Mouse (Mus musculus) stomach, postnatal 0 days (tissue): ENCODE data around the gene Ptov1. TPM values are rescaled to one million over a fixed set of nuclear protein-coding genes. Genes with fewer than 3 reads are reported as not detected.
A peak's percentile ranks its signal among the peaks of the same experiment; 100 is the strongest.

ENCODE experiments used
- ATAC-seq: fragments of 200-750 bp; cut with Nextera tagmentation; 2 replicates; pipeline ENCODE4 v1.8.0; 2017; ENCODE audit not compliant: low FRiP score, low TSS enrichment
- DNase-seq: peaks from one replicate; pipeline ENCODE4 v3.0.0-alpha.2; 2016; ENCODE audit warnings: low spot score
- H3K27ac ChIP-seq: fragments of 300-500 bp; sonication (generic); replicated peaks from 2 replicates; pipeline ENCODE4 v1.5.1; 2014; ENCODE audit warnings: mild to moderate bottlenecking, control low read depth
- H3K27me3 ChIP-seq: fragments of 300-500 bp; sonication (generic); 2 replicates; pipeline ENCODE4 v1.6.1; 2014; ENCODE audit warnings: low read length; ENCODE audit not compliant: control insufficient read depth, insufficient read depth
- H3K36me3 ChIP-seq: fragments of 300-500 bp; sonication (generic); 2 replicates; pipeline ENCODE4 v1.6.1; 2014; ENCODE audit warnings: low read length, mixed read lengths; ENCODE audit not compliant: control insufficient read depth, insufficient read depth
- H3K4me1 ChIP-seq: fragments of 300-500 bp; sonication (generic); replicated peaks from 2 replicates; pipeline ENCODE4 v1.6.1; 2014; ENCODE audit warnings: antibody characterized with exemption; ENCODE audit not compliant: control insufficient read depth, insufficient read depth
- H3K4me2 ChIP-seq: fragments of 300-500 bp; sonication (generic); replicated peaks from 2 replicates; pipeline ENCODE4 v1.6.1; 2014; ENCODE audit warnings: low read depth, mild to moderate bottlenecking, control low read depth, moderate library complexity
- H3K4me3 ChIP-seq: fragments of 300-500 bp; sonication (generic); 2 replicates; pipeline ENCODE4 v1.5.1; 2014; ENCODE audit warnings: low read depth, low read length, control low read depth
- H3K9ac ChIP-seq: fragments of 300-500 bp; sonication (generic); 2 replicates; pipeline ENCODE4 v1.6.1; 2014; ENCODE audit warnings: mild to moderate bottlenecking, low read length, control low read depth, mixed read lengths
- H3K9me3 ChIP-seq: fragments of 300-500 bp; sonication (generic); 2 replicates; pipeline ENCODE4 v1.6.1; 2016; ENCODE audit warnings: low read length; ENCODE audit not compliant: control insufficient read depth
- CTCF ChIP-seq: IDR thresholded peaks from 2 replicates; pipeline ENCODE4 v1.5.1; 2016; ENCODE audit warnings: antibody characterized with exemption, low read depth, mild to moderate bottlenecking, moderate library complexity
- EP300 ChIP-seq: optimal IDR thresholded peaks from 2 replicates; pipeline ENCODE3; 2016; ENCODE audit warnings: antibody characterized with exemption
- WGBS: fragments of 180-500 bp; shearing (Covaris S2); extraction: QIAGEN DNeasy Blood & Tissue Kit; methylation state at CpG from one replicate; pipeline ENCODE4 v1.1.7; 2014; 5-methylcytosine and 5-hydroxymethylcytosine counted together
- polyA plus RNA-seq: library from polyadenylated mRNA; unstranded; fragments of >200 nt; fragmentation: Nextera tagmentation; extraction: Ambion mirVana; gene quantifications from 2 replicates; pipeline ENCODE4 v1.2.1, GENCODE M21; 2015

Ptov1 gene
- polyA plus RNA-seq, 1 experiment from 2014 or later, result 159 TPM

GRCm38 (mm10) chr7:44870614-44871013, 1.0 kb upstream of the Ptov1 start:
- peak overlapping the region; percentile 99; the same call in 1 of the 2 replicates for H3K9ac ChIP-seq
- no peak for ATAC-seq
- TF ChIP-seq EP300 (no peak), CTCF (no peak)
- H3K36me3 ChIP-seq, result no peaks in the 10 kb centered on the region
- no peaks in the 10 kb centered on the region for H3K9me3 ChIP-seq
- H3K27ac ChIP-seq, result peak overlapping the region; percentile 100
- WGBS, result 70% methylated on average over 6 of the region's 6 CpGs
- peak overlapping the region; percentile 98; the same call in 1 of the 2 replicates for H3K4me3 ChIP-seq
- DNase-seq, result no peak
- H3K4me2 ChIP-seq, result peak overlapping the region; percentile 75
- peaks cover 18% of the 10 kb centered on the region for H3K4me1 ChIP-seq
- H3K27me3 ChIP-seq, result no peaks in the 10 kb centered on the region

DNA sequence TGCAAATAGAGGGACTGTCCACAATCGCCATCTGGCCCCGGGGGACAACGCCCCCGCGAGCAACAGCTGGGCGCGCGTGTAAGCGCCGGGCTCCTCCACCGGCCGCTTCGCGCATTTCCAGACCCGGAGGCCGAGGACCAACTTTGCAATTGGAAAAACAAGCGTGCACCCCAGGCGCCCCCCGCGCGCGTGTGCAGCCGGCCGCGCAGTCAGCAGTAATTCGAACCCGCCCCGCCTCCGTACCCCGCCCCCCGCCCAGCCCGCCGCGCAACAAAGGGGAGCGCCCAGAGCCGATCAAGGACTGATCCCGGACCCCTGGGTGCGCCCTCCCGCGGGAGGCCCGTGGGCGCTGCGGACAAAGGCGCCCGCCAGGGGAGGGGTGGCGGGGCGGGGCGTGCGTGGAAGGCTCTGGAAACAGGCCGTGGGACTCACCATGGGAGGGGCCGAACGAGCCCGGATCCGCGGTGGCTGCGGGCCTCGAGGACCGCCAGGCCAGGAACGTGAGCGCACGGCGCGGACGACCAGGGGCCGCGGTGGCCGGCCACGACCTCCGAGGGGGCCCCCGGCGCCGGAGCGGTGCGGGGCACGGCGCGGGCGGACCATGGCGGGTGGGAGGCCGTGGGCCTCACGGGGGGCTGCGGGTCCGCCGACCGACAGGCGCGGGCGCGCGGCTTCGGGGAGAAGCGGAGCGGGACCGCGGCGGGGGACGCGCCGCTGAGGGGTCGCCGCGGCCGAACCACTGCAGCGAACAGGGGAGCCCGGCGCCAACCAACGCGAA, 480 bp downstream of the Ptov1 start:
- TF ChIP-seq EP300 (no peak), CTCF (peak; percentile 38; the same call in 1 of the 2 replicates)
- Histone ChIP-seq H3K4me2 (peak overlapping the region; percentile 75), H3K4me1 (peaks cover 23% of the 10 kb centered on the region), H3K27me3 (no peaks in the 10 kb centered on the region), H3K9me3 (no peaks in the 10 kb centered on the region), H3K27ac (peak overlapping the region; percentile 100), H3K4me3 (peak overlapping the region; percentile 98), H3K36me3 (peaks cover 6% of the 10 kb centered on the region), H3K9ac (peak overlapping the region; percentile 99)
- DNase-seq, result peak; percentile 88
- peak; percentile 17 for ATAC-seq
- under 1% methylated on average over 89 of the region's 108 CpGs for WGBS

DNA sequence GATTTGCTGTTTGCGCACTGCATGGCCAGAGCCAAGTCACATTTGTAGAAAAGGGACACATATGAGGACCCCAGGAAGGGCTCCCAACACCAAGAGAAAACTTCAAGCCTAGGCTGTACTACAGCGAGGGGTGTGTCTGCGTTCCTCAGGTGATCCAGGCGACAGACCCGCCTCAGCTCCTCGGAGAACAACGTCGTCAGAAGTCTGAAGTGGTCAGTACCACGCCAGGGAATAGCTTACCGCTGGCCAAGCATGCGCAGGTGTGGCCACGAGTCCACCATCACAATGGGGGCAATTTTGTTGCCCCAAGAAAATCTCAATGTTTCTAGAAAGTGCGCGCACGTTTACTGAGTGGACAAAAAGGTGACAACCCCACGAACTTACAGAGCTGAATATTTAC, 1.1 kb downstream of the Ptov1 start:
- Histone ChIP-seq H3K4me2 (peak overlapping the region; percentile 75), H3K27ac (peak overlapping the region; percentile 100), H3K9me3 (no peaks in the 10 kb centered on the region), H3K4me1 (peaks cover 23% of the 10 kb centered on the region), H3K36me3 (peaks cover 13% of the 10 kb centered on the region), H3K27me3 (no peaks in the 10 kb centered on the region), H3K9ac (peak overlapping the region; percentile 99), H3K4me3 (peak overlapping the region; percentile 98)
- ATAC-seq (no peak), DNase-seq (peak; percentile 68)
- 1% methylated on average over 16 of the region's 16 CpGs for WGBS
- TF ChIP-seq EP300 (no peak), CTCF (no peak)

DNA sequence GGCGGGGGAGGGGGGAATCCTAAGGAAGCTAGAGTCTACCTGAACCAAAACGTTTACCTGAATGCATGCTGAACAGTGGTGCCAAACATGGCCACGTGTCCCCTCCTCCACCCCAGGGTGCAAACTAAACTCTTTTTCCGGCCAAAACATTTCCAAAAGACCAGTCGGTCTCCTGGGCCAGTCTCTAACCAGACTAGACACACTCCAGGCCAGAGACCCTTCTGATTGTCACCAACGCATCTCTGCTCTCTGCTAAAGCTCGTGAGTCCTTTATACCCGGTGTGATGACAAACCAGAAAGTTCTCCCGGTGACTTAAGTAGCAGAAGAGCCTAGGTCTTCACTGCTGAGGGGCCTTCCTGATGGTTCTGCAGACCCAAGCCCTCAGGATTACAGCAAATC, 1.8 kb downstream of the Ptov1 start:
- 22% methylated on average over 9 of the region's 9 CpGs for WGBS
- Histone ChIP-seq H3K36me3 (peaks cover 19% of the 10 kb centered on the region), H3K4me1 (peaks cover 23% of the 10 kb centered on the region), H3K27ac (peak overlapping the region; percentile 100), H3K4me2 (peak overlapping the region; percentile 75), H3K4me3 (peak overlapping the region; percentile 98), H3K9me3 (no peaks in the 10 kb centered on the region), H3K27me3 (no peaks in the 10 kb centered on the region), H3K9ac (peak overlapping the region; percentile 99)
- ATAC-seq (no peak), DNase-seq (no peak)
- TF ChIP-seq CTCF (no peak), EP300 (no peak)

DNA sequence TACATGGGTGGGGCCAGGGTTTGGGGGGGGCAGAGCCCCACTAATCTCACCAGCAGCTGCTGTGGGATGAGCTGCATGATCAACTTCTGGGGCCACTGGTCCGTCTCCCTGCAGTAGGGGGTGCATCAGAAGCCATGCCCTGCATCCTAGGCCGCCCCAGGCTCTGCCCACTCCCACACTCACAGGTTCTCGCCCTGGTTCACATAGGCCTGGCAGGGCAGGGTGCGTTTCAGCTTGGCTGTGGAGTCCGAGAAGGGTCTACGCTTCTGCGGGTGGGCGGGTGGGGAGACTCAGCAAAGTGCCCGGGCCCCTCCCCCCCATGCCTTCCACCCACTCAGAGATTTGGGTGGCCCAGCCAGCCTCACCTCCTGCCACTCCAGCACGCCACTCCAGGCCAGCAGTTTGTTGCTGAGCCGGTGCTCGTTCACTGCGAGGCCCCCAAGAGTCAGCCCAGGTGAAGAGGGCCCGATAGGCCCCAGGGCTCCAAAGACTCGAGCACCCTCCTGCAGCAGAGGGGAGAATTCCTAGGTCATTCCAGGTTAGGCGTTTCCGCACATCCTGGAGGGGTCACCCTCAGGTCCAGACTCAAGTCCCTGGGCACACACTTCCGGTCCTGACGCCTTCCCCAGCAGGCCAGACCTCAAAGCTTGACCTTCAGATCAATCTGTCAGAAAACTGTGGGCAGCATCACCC, 2.4 kb downstream of the Ptov1 start:
- peak overlapping the region; percentile 100 for H3K27ac ChIP-seq
- TF ChIP-seq EP300, result no peak
- no peak for TF ChIP-seq CTCF
- peaks cover 25% of the 10 kb centered on the region for H3K36me3 ChIP-seq
- H3K4me3 ChIP-seq, result peak overlapping the region; percentile 98; the same call in 1 of the 2 replicates
- no peaks in the 10 kb centered on the region for H3K27me3 ChIP-seq
- H3K9me3 ChIP-seq, result no peaks in the 10 kb centered on the region
- H3K4me1 ChIP-seq, result peaks cover 23% of the 10 kb centered on the region
- peak overlapping the region; percentile 75 for H3K4me2 ChIP-seq
- WGBS, result 42% methylated on average over 19 of the region's 19 CpGs
- no peak for DNase-seq
- peak overlapping the region; percentile 99; the same call in 1 of the 2 replicates for H3K9ac ChIP-seq
- ATAC-seq, result no peak
